Mouse (Mus musculus): ENCODE data around the gene Taf6. TPM values are rescaled to one million over a fixed set of nuclear protein-coding genes. Genes with fewer than 3 reads are reported as not detected.
A peak's percentile ranks its signal among the peaks of the same experiment; 100 is the strongest.

Taf6 gene
- 68.7 and 93.5 TPM in 2 replicates for polyA plus RNA-seq (2014; fragmentation: Nextera tagmentation; extraction: Ambion mirVana)

- Histone ChIP-seq H3K27me3 (ENCODE audit: control insufficient read depth, insufficient read depth, low read length) (no peaks in the 10 kb centered on the region), H3K36me3 (ENCODE audit: control insufficient read depth, insufficient read depth, low read length) (peaks cover 37% of the 10 kb centered on the region), H3K4me1 (ENCODE audit: control insufficient read depth, insufficient read depth, low read length) (peaks cover 10% of the 10 kb centered on the region), H3K27ac (replicated peaks; ENCODE audit: low read depth, low read length) (peak within 1 kb of the TSS; percentile 79), H3K4me2 (ENCODE audit: low read length) (peak within 1 kb of the TSS; percentile 66), H3K9me3 (ENCODE audit: control insufficient read depth, low read length) (no peaks in the 10 kb centered on the region), H3K9ac (replicated peaks; ENCODE audit: low read length) (peak within 1 kb of the TSS; percentile 69), H3K4me3 (replicated peaks; ENCODE audit: low read depth, low read length) (peak within 1 kb of the TSS; percentile 80)
- ATAC-seq (ENCODE audit: low FRiP score, low TSS enrichment) (peak; percentile 84), DNase-seq (peak; percentile 94)
- WGBS: under 1% methylated on average over 31 of the region's 31 CpGs
Measured at GRCm38 (mm10) chr5:138186950-138187638, at the start of gene Taf6, which contains the start of gene Cnpy4. Gene Taf6, minus strand, starts transcription at chr5:138187451. Gene Cnpy4, plus strand, starts transcription at chr5:138187485.

- DNase-seq (no peak), ATAC-seq (ENCODE audit: low FRiP score, low TSS enrichment) (no peak)
- no peaks in the 10 kb centered on the region for H3K9me3 ChIP-seq (ENCODE audit: control insufficient read depth, low read length)
- H3K36me3 ChIP-seq (ENCODE audit: control insufficient read depth, insufficient read depth, low read length): no peaks in the 10 kb centered on the region
- H3K4me2 ChIP-seq (ENCODE audit: low read length): no peak overlapping the region
- H3K4me1 ChIP-seq (ENCODE audit: control insufficient read depth, insufficient read depth, low read length): no peaks in the 10 kb centered on the region
- H3K27ac ChIP-seq (replicated peaks; ENCODE audit: low read depth, low read length): no peak overlapping the region
- H3K27me3 ChIP-seq (ENCODE audit: control insufficient read depth, insufficient read depth, low read length): no peaks in the 10 kb centered on the region
- H3K4me3 ChIP-seq (replicated peaks; ENCODE audit: low read depth, low read length): no peak overlapping the region
- no peak overlapping the region for H3K9ac ChIP-seq (replicated peaks; ENCODE audit: low read length)
Measured at GRCm38 (mm10) chr5:138234224-138234623, 47.0 kb upstream of the Taf6 start.

- Histone ChIP-seq H3K36me3 (ENCODE audit: control insufficient read depth, insufficient read depth, low read length) (no peaks in the 10 kb centered on the region), H3K27ac (replicated peaks; ENCODE audit: low read depth, low read length) (no peak overlapping the region), H3K9me3 (ENCODE audit: control insufficient read depth, low read length) (no peaks in the 10 kb centered on the region), H3K9ac (replicated peaks; ENCODE audit: low read length) (no peak overlapping the region), H3K4me3 (replicated peaks; ENCODE audit: low read depth, low read length) (no peak overlapping the region), H3K4me2 (ENCODE audit: low read length) (no peak overlapping the region), H3K4me1 (ENCODE audit: control insufficient read depth, insufficient read depth, low read length) (no peaks in the 10 kb centered on the region), H3K27me3 (ENCODE audit: control insufficient read depth, insufficient read depth, low read length) (no peaks in the 10 kb centered on the region)
- WGBS: 88% methylated on average over 2 of the region's 2 CpGs
- DNase-seq (no peak), ATAC-seq (ENCODE audit: low FRiP score, low TSS enrichment) (no peak)
Measured at GRCm38 (mm10) chr5:138233778-138234177, 46.5 kb upstream of the Taf6 start.

GRCm38 (mm10) chr5:138229511-138229910, 42.3 kb upstream of the Taf6 start:
- no peak overlapping the region for H3K4me3 ChIP-seq (replicated peaks; ENCODE audit: low read depth, low read length)
- WGBS: 97% methylated on average over 3 of the region's 3 CpGs
- H3K4me1 ChIP-seq (ENCODE audit: control insufficient read depth, insufficient read depth, low read length): no peaks in the 10 kb centered on the region
- no peak overlapping the region for H3K9ac ChIP-seq (replicated peaks; ENCODE audit: low read length)
- H3K9me3 ChIP-seq (ENCODE audit: control insufficient read depth, low read length): no peaks in the 10 kb centered on the region
- no peak for ATAC-seq (ENCODE audit: low FRiP score, low TSS enrichment)
- H3K36me3 ChIP-seq (ENCODE audit: control insufficient read depth, insufficient read depth, low read length): no peaks in the 10 kb centered on the region
- H3K27ac ChIP-seq (replicated peaks; ENCODE audit: low read depth, low read length): no peak overlapping the region
- no peak overlapping the region for H3K4me2 ChIP-seq (ENCODE audit: low read length)
- no peak for DNase-seq
- H3K27me3 ChIP-seq (ENCODE audit: control insufficient read depth, insufficient read depth, low read length): no peaks in the 10 kb centered on the region

GRCm38 (mm10) chr5:138228026-138228425, 40.8 kb upstream of the Taf6 start:
- Histone ChIP-seq H3K27me3 (ENCODE audit: control insufficient read depth, insufficient read depth, low read length) (no peaks in the 10 kb centered on the region), H3K36me3 (ENCODE audit: control insufficient read depth, insufficient read depth, low read length) (no peaks in the 10 kb centered on the region), H3K9me3 (ENCODE audit: control insufficient read depth, low read length) (no peaks in the 10 kb centered on the region), H3K27ac (replicated peaks; ENCODE audit: low read depth, low read length) (no peak overlapping the region), H3K4me1 (ENCODE audit: control insufficient read depth, insufficient read depth, low read length) (no peaks in the 10 kb centered on the region), H3K4me3 (replicated peaks; ENCODE audit: low read depth, low read length) (no peak overlapping the region), H3K4me2 (ENCODE audit: low read length) (no peak overlapping the region), H3K9ac (replicated peaks; ENCODE audit: low read length) (no peak overlapping the region)
- WGBS: 61% methylated on average over 3 of the region's 3 CpGs
- ATAC-seq (ENCODE audit: low FRiP score, low TSS enrichment): no peak
- peak; percentile 11 for DNase-seq

- ATAC-seq (ENCODE audit: low FRiP score, low TSS enrichment): no peak
- 78% methylated on average over 2 of the region's 2 CpGs for WGBS
Measured at GRCm38 (mm10) chr5:138227367-138227766, 40.1 kb upstream of the Taf6 start.

GRCm38 (mm10) chr5:138226491-138226890, 39.2 kb upstream of the Taf6 start:
- Histone ChIP-seq H3K9me3 (ENCODE audit: control insufficient read depth, low read length) (no peaks in the 10 kb centered on the region), H3K9ac (replicated peaks; ENCODE audit: low read length) (no peak overlapping the region), H3K27me3 (ENCODE audit: control insufficient read depth, insufficient read depth, low read length) (no peaks in the 10 kb centered on the region), H3K36me3 (ENCODE audit: control insufficient read depth, insufficient read depth, low read length) (no peaks in the 10 kb centered on the region), H3K4me1 (ENCODE audit: control insufficient read depth, insufficient read depth, low read length) (no peaks in the 10 kb centered on the region), H3K4me2 (ENCODE audit: low read length) (no peak overlapping the region), H3K27ac (replicated peaks; ENCODE audit: low read depth, low read length) (no peak overlapping the region), H3K4me3 (replicated peaks; ENCODE audit: low read depth, low read length) (no peak overlapping the region)
- DNase-seq (no peak), ATAC-seq (ENCODE audit: low FRiP score, low TSS enrichment) (no peak)
- 83% methylated on average over 4 of the region's 4 CpGs for WGBS

More at GRCm38 (mm10) chr5:138227367-138227766, 40.1 kb upstream of the Taf6 start:
- no peak overlapping the region for H3K4me2 ChIP-seq (ENCODE audit: low read length)
- no peaks in the 10 kb centered on the region for H3K9me3 ChIP-seq (ENCODE audit: control insufficient read depth, low read length)
- no peak overlapping the region for H3K4me3 ChIP-seq (replicated peaks; ENCODE audit: low read depth, low read length)
- no peaks in the 10 kb centered on the region for H3K4me1 ChIP-seq (ENCODE audit: control insufficient read depth, insufficient read depth, low read length)
- no peak overlapping the region for H3K27ac ChIP-seq (replicated peaks; ENCODE audit: low read depth, low read length)
- no peaks in the 10 kb centered on the region for H3K27me3 ChIP-seq (ENCODE audit: control insufficient read depth, insufficient read depth, low read length)
- no peaks in the 10 kb centered on the region for H3K36me3 ChIP-seq (ENCODE audit: control insufficient read depth, insufficient read depth, low read length)
- H3K9ac ChIP-seq (replicated peaks; ENCODE audit: low read length): no peak overlapping the region
- no peak for DNase-seq

- no peaks in the 10 kb centered on the region for H3K4me1 ChIP-seq (ENCODE audit: control insufficient read depth, insufficient read depth, low read length)
- 47% methylated on average over 2 of the region's 2 CpGs for WGBS
- H3K36me3 ChIP-seq (ENCODE audit: control insufficient read depth, insufficient read depth, low read length): no peaks in the 10 kb centered on the region
- no peak within 1 kb of the TSS for H3K27ac ChIP-seq (replicated peaks; ENCODE audit: low read depth, low read length)
- no peak within 1 kb of the TSS for H3K4me3 ChIP-seq (replicated peaks; ENCODE audit: low read depth, low read length)
- no peaks in the 10 kb centered on the region for H3K27me3 ChIP-seq (ENCODE audit: control insufficient read depth, insufficient read depth, low read length)
- no peak within 1 kb of the TSS for H3K9ac ChIP-seq (replicated peaks; ENCODE audit: low read length)
- no peak for ATAC-seq (ENCODE audit: low FRiP score, low TSS enrichment)
- no peak within 1 kb of the TSS for H3K4me2 ChIP-seq (ENCODE audit: low read length)
- no peaks in the 10 kb centered on the region for H3K9me3 ChIP-seq (ENCODE audit: control insufficient read depth, low read length)
- no peak for DNase-seq
Measured at GRCm38 (mm10) chr5:138225700-138226099, 38.4 kb upstream of the Taf6 start, which contains the start of gene Nxpe5. Gene Nxpe5, plus strand, starts transcription at chr5:138225898.

- Histone ChIP-seq H3K9me3 (ENCODE audit: control insufficient read depth, low read length) (no peaks in the 10 kb centered on the region), H3K27me3 (ENCODE audit: control insufficient read depth, insufficient read depth, low read length) (no peaks in the 10 kb centered on the region), H3K9ac (replicated peaks; ENCODE audit: low read length) (no peak overlapping the region), H3K4me2 (ENCODE audit: low read length) (no peak overlapping the region), H3K4me3 (replicated peaks; ENCODE audit: low read depth, low read length) (no peak overlapping the region), H3K36me3 (ENCODE audit: control insufficient read depth, insufficient read depth, low read length) (no peaks in the 10 kb centered on the region), H3K27ac (replicated peaks; ENCODE audit: low read depth, low read length) (no peak overlapping the region), H3K4me1 (ENCODE audit: control insufficient read depth, insufficient read depth, low read length) (no peaks in the 10 kb centered on the region)
- no peak for ATAC-seq (ENCODE audit: low FRiP score, low TSS enrichment)
- WGBS: 61% methylated on average over 3 of the region's 3 CpGs
- DNase-seq: no peak
Measured at GRCm38 (mm10) chr5:138223287-138223686, 36.0 kb upstream of the Taf6 start.

Data from midbrain, embryonic 14.5 days (tissue).